Mouse (Mus musculus): ENCODE results near the gene Lce1k.
"Not testable (repeated sequence)": the region's sequence is repeated elsewhere in the genome, so short reads cannot be mapped to it uniquely, and the experiment has no call there.

The Lce1k gene

GRCm38 (mm10) chr3:92807791-92808190, at the start of gene Lce1k:
Gene Lce1k (minus strand): TSS chr3:92807891.
- no peak for DNase-seq

GRCm38 (mm10) chr3:92851186-92851585, 43.5 kb upstream of the Lce1k start, which contains the start of gene Lce1l:
Gene Lce1l (minus strand): TSS chr3:92851286.
- no peak for DNase-seq

- no peak for DNase-seq
Measured at GRCm38 (mm10) chr3:92827108-92827507, 19.4 kb upstream of the Lce1k start, which contains the start of gene Kprp. Gene Kprp (minus strand): TSS chr3:92827247.

- no peak for DNase-seq
Measured at GRCm38 (mm10) chr3:92825808-92826207, 18.1 kb upstream of the Lce1k start.

DNA sequence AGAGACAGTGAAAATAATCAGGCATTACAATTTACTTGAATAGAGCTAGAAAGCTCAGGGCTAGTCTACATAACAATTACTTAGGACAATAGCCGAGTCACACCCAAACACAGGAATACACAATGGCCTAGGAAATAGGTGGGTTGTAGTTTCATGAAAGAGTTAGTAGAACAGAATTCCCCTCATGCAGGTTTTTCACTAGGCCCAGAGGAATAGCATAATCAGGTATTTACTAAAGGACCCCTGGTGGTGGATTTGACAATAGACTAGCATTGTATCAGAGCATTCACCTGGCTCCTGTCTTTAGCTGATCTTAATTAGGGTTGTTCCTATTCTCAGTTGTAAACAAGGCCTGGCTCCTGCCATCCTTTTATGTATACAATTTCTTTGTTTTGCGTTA, 8.3 kb upstream of the Lce1k start:
- not testable (repeated sequence) for DNase-seq

- no peak for DNase-seq
Measured at GRCm38 (mm10) chr3:92815581-92815980, 7.9 kb upstream of the Lce1k start.

- no peak for DNase-seq
Measured at GRCm38 (mm10) chr3:92790414-92790813, 17.3 kb downstream of the Lce1k start, which contains the start of gene Lce1j. Gene Lce1j (minus strand): TSS chr3:92790514.

DNA sequence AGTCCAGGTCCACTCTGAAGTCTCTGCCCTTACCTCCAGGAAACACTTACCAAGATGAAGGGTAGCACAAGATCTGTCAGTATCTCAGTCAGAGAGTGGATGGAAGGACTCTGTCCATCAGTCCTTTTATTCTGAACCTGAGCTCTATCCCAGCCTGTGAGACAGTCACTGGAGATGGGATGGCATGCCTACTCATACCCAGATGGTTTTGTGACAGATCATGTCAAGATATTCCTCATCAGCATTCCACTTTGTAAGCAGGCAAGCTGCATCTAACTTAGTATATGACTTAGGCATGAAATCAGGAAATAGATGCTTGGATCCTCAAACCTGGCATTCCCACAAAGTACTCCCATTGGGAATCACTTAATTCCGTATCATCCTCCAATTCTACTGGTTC, 28.9 kb downstream of the Lce1k start, which contains the start of gene Lce1i:
Gene Lce1i, minus strand, starts transcription at position 101 of the 400 bp plus-strand sequence.
- no peak for DNase-seq

GRCm38 (mm10) chr3:92771573-92771972, 36.1 kb downstream of the Lce1k start:
- DNase-seq, result no peak

- DNase-seq, result no peak
Measured at GRCm38 (mm10) chr3:92764965-92765364, 42.7 kb downstream of the Lce1k start, which contains the start of gene Lce1h. Gene Lce1h (minus strand): TSS chr3:92765065.
